In the genomic region with DNA sequence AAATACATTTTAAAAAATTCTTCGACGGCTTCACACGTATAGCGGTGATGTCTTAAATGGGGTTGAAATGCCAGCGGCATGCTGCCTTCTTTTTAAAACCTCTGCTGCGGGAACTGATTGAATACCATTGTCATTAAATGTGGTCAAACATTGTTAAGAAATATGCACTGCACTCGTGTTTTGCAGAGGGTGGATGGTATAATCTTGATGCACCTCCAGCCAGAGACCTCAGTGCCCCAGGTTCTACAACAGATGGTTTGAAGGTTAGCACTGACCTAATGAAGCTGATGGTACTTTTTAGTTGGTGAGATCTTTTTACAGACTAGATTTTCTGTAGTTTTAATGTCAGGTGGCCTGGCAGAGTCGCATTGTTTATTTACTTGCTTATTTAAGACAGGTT, we compare ENCODE assay signal across 8 mouse cellular contexts. TPM values are rescaled to one million over a fixed set of nuclear protein-coding genes. Genes with fewer than 3 reads are reported as not detected.
DNase-seq lines count a peak whose midpoint lies in the region; ATAC-seq and TF ChIP-seq lines count a peak whose summit lies in the region.

No protein-coding gene starts in this region.

- WGBS in lung, embryonic 16.5 days: under 1% methylated on average over 8 of the region's 8 CpGs
- under 1% methylated on average over 8 of the region's 8 CpGs for WGBS in forebrain, embryonic 11.5 days
- under 1% methylated on average over 8 of the region's 8 CpGs for WGBS in limb, embryonic 12.5 days
- WGBS in olfactory bulb, adult 2 months: under 1% methylated on average over 8 of the region's 8 CpGs

- no peaks in the 10 kb centered on the region for H3K27me3 ChIP-seq in lung, embryonic 16.5 days (ENCODE audit: control insufficient read depth, insufficient read depth, low read depth, low read length)
- no peaks in the 10 kb centered on the region for H3K27me3 ChIP-seq in forebrain, embryonic 11.5 days (ENCODE audit: control insufficient read depth, insufficient read depth, low read length)
- H3K27me3 ChIP-seq in limb, embryonic 12.5 days: no peaks in the 10 kb centered on the region

- peak overlapping the region; percentile 100 for H3K9ac ChIP-seq in lung, embryonic 16.5 days (ENCODE audit: low read length)
- peak overlapping the region; percentile 96 for H3K9ac ChIP-seq in forebrain, embryonic 11.5 days (ENCODE audit: low read length)
- peak overlapping the region; percentile 97 for H3K9ac ChIP-seq in limb, embryonic 12.5 days (replicated peaks)

- H3K27ac ChIP-seq in lung, embryonic 16.5 days (ENCODE audit: low read length): peak overlapping the region; percentile 100; the same call in 1 of the 2 replicates
- no peak overlapping the region for H3K27ac ChIP-seq in forebrain, embryonic 11.5 days (ENCODE audit: low read depth, low read length)
- H3K27ac ChIP-seq in limb, embryonic 12.5 days: no peak overlapping the region
- no peak overlapping the region for H3K27ac ChIP-seq in olfactory bulb, adult 2 months (ENCODE audit: insufficient read depth, low read depth, low read length)

- peak overlapping the region; percentile 81 for H3K4me3 ChIP-seq in lung, embryonic 16.5 days (ENCODE audit: low read length)
- peak overlapping the region; percentile 97 for H3K4me3 ChIP-seq in forebrain, embryonic 11.5 days (ENCODE audit: low read depth, low read length)
- peak overlapping the region; percentile 96 for H3K4me3 ChIP-seq in limb, embryonic 12.5 days (replicated peaks)
- H3K4me3 ChIP-seq in olfactory bulb, adult 2 months (ENCODE audit: insufficient read depth, low read depth, low read length): peak overlapping the region; percentile 73

- H3K9me3 ChIP-seq in lung, embryonic 16.5 days (ENCODE audit: control insufficient read depth, low read length): no peaks in the 10 kb centered on the region; the same call in 1 of the 2 replicates
- H3K9me3 ChIP-seq in forebrain, embryonic 11.5 days (ENCODE audit: control insufficient read depth, low read length): no peaks in the 10 kb centered on the region
- no peaks in the 10 kb centered on the region for H3K9me3 ChIP-seq in limb, embryonic 12.5 days

- H3K36me3 ChIP-seq in lung, embryonic 16.5 days (ENCODE audit: control insufficient read depth, insufficient read depth, low read length): no peaks in the 10 kb centered on the region
- no peaks in the 10 kb centered on the region for H3K36me3 ChIP-seq in forebrain, embryonic 11.5 days (ENCODE audit: control insufficient read depth, insufficient read depth, low read length)
- H3K36me3 ChIP-seq in limb, embryonic 12.5 days: no peaks in the 10 kb centered on the region; the same call in 1 of the 2 replicates

- ATAC-seq in lung, embryonic 16.5 days (ENCODE audit: low read depth): no peak
- no peak for ATAC-seq in forebrain, embryonic 11.5 days (replicated peaks; ENCODE audit: low FRiP score)
- no peak for ATAC-seq in limb, embryonic 12.5 days (ENCODE audit: insufficient number of reproducible peaks, insufficient read depth, low FRiP score, low TSS enrichment, low read depth)

- peak overlapping the region; percentile 85 for H3K4me2 ChIP-seq in lung, embryonic 16.5 days (ENCODE audit: low read depth, low read length)
- peak overlapping the region; percentile 58 for H3K4me2 ChIP-seq in forebrain, embryonic 11.5 days (ENCODE audit: low read depth, low read length, severe bottlenecking)
- peak overlapping the region; percentile 78 for H3K4me2 ChIP-seq in limb, embryonic 12.5 days

- TF ChIP-seq POLR2A in olfactory bulb, adult 2 months (IDR thresholded peaks at IDR 0.05; ENCODE audit: insufficient read depth, low read depth, low read length): no peak

- DNase-seq in lung, postnatal 4 days: no peak
- no peak for DNase-seq in forebrain, embryonic 11.5 days (ENCODE audit: low spot score)
- DNase-seq in cerebellum, postnatal 10 days: no peak
- no peak for DNase-seq in thymus, postnatal 0 days (ENCODE audit: low spot score)
- DNase-seq in lung, adult 18-20 months: no peak

- H3K4me1 ChIP-seq in lung, embryonic 16.5 days (replicated peaks; ENCODE audit: control insufficient read depth, insufficient read depth, low read length): peaks cover 25% of the 10 kb centered on the region
- H3K4me1 ChIP-seq in forebrain, embryonic 11.5 days (replicated peaks; ENCODE audit: control insufficient read depth, insufficient read depth, low read length): peaks cover 4% of the 10 kb centered on the region; the same call in 1 of the 2 replicates
- peaks cover 35% of the 10 kb centered on the region for H3K4me1 ChIP-seq in limb, embryonic 12.5 days (replicated peaks)
- H3K4me1 ChIP-seq in olfactory bulb, adult 2 months (ENCODE audit: control insufficient read depth, insufficient read depth, low read length): peaks cover 5% of the 10 kb centered on the region; the same call in 1 of the 2 replicates

- TF ChIP-seq CTCF in olfactory bulb, adult 2 months (IDR thresholded peaks at IDR 0.05; ENCODE audit: insufficient read depth, low read depth, low read length): no peak

RNA-seq across cellular contexts. Expression of gene Msl2, which starts 1.8 kb away (rescaled TPM):
- polyA plus RNA-seq in lung, embryonic 16.5 days (2015; fragmentation: Nextera tagmentation; extraction: Ambion mirVana): 3.7 and 3.9 TPM in 2 replicates
- 5.6 and 6.2 TPM in 2 replicates for polyA plus RNA-seq in forebrain, embryonic 11.5 days (2014; fragmentation: Nextera tagmentation; extraction: Ambion mirVana)
- polyA plus RNA-seq in limb, embryonic 12.5 days (2016; fragmentation: Nextera tagmentation; extraction: Ambion mirVana): 8.9 and 10.6 TPM in 2 replicates
- polyA plus RNA-seq in olfactory bulb, adult 2 months (2012; ENCODE audit: insufficient read depth, insufficient read length, low replicate concordance, missing spikeins): 135 TPM in 1 of 2 replicates, not detected in the other
- polyA plus RNA-seq in thymus, postnatal 0 days (2015; fragmentation: Nextera tagmentation; extraction: Ambion mirVana): 9.5 and 11.7 TPM in 2 replicates

RNA-seq across cellular contexts. Expression of gene Pccb, which starts 41.0 kb away (rescaled TPM):
- 22.1 and 22.5 TPM in 2 replicates for polyA plus RNA-seq in lung, embryonic 16.5 days (2015; fragmentation: Nextera tagmentation; extraction: Ambion mirVana)
- 14.4 and 16.3 TPM in 2 replicates for polyA plus RNA-seq in forebrain, embryonic 11.5 days (2014; fragmentation: Nextera tagmentation; extraction: Ambion mirVana)
- polyA plus RNA-seq in limb, embryonic 12.5 days (2016; fragmentation: Nextera tagmentation; extraction: Ambion mirVana): 21.4 and 21.9 TPM in 2 replicates
- polyA plus RNA-seq in olfactory bulb, adult 2 months (2012; ENCODE audit: insufficient read depth, insufficient read length, low replicate concordance, missing spikeins): not detected in 2 replicates
- polyA plus RNA-seq in thymus, postnatal 0 days (2015; fragmentation: Nextera tagmentation; extraction: Ambion mirVana): 13.4 and 13.9 TPM in 2 replicates

Comparison
In these comparisons a context has a peak if more than half of its experiments do, and no peak if none do; other contexts are left out.
1. RNA of gene Pccb, which starts 41.0 kb away (polyA plus RNA-seq): 22.1 to 22.5 TPM in lung, embryonic 16.5 days, 21.4 to 21.9 TPM in limb, embryonic 12.5 days, 14.4 to 16.3 TPM in forebrain, embryonic 11.5 days and 13.4 to 13.9 TPM in thymus, postnatal 0 days; not detected in olfactory bulb, adult 2 months; every median in the first group is over 10 times any median in the second.
2. Peak in every context shown above with its lines, with median percentiles within 50 percentile points of each other: H3K4me2 ChIP-seq, H3K4me3 ChIP-seq and H3K9ac ChIP-seq.